Mouse (Mus musculus): ENCODE measurements around the gene Lima1.

Lima1 gene

GRCm38 (mm10) chr15:99768761-99769160 lies 106.5 kb downstream of the Lima1 start:
- no peak for DNase-seq (ENCODE audit: extremely low read depth, insufficient read length, low spot score)

DNA sequence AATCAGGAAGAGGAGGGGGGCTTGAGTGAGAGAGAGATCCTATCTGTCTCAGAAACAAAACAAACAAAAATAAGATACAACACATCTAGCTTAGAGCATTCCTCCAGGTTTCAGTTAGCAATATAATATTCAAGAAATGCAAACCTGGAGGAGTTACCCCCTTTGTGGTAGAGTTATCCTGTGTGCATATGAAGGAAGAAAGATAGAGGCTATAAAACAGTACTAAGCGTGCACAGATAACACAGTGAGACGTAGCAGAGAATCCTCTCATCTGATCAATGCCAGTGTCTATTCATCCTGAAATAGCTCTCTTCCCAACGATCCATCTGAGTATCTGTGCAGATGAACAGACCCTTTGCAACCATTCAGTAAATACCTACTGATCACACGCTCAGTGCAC lies 107.8 kb downstream of the Lima1 start:
- DNase-seq (ENCODE audit: extremely low read depth, insufficient read length, low spot score): no peak

DNA sequence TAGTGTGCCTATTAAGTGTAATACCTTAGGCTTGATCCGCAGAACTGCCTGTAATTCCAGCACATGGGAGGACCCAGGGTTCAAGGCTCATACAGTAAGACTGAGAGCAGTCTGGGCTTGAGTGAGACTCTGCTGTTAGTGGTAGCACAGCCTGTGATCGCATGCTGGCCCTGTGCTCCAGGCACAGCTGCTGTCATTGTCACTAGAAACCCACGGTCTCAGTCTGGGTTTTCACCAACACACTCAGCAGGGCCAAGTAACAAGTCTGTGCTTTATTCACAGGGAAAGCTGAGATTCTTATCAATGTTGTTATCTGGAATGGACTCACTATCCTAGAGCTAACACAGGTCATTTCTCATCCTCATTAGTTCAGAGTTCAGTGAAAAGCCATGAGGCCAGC lies 121.1 kb downstream of the Lima1 start:
- DNase-seq (ENCODE audit: extremely low read depth, insufficient read length, low spot score): no peak

DNA sequence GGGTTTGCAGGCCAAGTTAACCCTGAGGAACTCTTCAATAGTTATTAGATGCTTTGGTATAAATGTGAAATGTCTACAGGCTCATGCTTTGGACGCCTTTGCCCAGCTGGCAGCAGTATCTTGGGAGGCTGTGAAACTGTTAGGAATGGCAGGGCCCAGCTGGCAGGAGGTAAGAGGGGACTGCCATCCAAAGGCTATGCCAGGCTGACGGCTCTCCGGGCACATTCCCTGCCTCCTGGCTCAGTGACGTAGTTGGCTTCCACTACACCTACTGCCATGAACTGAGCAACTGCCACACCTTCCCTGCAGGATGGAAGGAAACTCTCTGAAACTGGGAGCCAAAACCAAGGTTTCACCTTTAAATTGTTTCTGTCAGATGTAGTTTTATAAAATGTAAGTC lies 135.0 kb downstream of the Lima1 start:
- DNase-seq (ENCODE audit: extremely low read depth, insufficient read length, low spot score): no peak

GRCm38 (mm10) chr15:99736675-99737074 lies 138.6 kb downstream of the Lima1 start:
- no peak for DNase-seq (ENCODE audit: extremely low read depth, insufficient read length, low spot score)

DNA sequence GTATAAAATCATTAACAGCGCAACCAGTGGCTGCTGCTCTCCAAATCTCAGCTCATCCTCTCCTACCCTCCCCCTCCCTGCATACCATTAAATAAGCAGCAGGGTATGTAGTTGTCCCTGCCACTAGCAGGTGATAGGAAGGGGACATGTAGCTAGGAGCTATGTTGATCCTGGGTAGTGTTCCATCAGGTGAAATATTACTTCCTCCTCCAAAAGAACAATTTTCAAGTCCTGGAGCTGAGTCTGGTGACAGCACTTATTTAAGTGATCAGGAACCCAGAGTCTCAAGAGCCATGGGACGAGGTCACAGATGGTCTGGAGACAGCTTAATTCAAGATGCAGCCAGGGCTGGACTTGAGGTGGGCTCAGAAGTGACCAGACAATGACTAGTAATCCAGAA lies 139.6 kb downstream of the Lima1 start:
- no peak for DNase-seq (ENCODE audit: extremely low read depth, insufficient read length, low spot score)

GRCm38 (mm10) chr15:99733186-99733585 lies 142.1 kb downstream of the Lima1 start:
- no peak for DNase-seq (ENCODE audit: extremely low read depth, insufficient read length, low spot score)

DNA sequence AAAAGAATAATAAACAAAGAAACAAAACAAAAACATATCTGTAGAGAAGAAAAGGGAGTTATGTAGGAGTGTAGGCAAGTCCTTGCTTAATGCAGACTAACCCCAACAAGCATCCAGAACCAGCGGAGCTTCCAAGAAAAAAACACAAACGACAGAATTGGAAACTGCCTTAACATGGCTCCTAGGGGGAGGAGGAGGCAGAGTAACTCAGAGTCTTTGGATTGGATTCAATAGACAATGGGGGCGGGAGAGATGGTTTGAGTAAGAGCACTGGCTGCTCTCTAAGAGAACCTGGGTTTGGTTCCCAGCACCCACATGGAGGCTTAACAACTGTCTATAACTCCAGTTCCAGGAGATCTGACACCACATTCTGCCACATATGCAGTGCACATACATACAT lies 143.6 kb downstream of the Lima1 start:
- no peak for DNase-seq (ENCODE audit: extremely low read depth, insufficient read length, low spot score)

GRCm38 (mm10) chr15:99731167-99731566 lies 144.1 kb downstream of the Lima1 start:
- no peak for DNase-seq (ENCODE audit: extremely low read depth, insufficient read length, low spot score)

DNA sequence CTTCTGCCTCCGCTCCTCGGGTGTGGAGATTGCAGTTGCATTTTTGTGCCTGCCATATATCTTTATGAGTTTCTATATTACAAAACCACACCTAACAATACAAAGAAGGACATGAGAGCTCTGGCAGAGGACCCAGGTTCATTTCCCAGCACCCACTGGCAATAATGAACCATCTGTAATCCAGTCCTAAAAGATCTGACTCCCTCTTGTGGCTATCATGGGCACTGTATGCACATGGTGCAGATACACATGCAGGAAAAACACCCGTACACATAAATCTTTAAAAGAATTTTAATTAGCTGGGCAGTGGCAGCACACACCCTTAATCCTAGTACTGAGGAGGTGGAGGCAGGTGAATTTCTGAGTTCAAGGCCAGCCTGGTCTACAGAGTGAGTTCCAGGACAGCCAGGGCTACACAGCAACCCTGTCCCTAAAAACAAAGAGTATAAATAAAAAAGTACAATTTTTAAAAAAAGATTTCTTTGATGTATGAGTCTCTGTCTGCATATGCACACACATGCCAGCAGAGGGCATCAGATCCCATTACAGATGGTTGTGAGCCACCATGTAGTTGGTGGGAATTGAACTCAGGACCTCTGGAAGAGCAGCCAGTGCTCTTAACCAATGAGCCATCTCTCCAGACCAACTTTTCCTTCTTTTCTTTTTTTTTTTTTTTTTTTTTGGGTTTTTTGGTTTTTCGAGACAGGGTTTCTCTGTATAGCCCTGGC lies 146.0 kb downstream of the Lima1 start:
- no peak for DNase-seq (ENCODE audit: extremely low read depth, insufficient read length, low spot score)
